Mouse (Mus musculus) B cell, adult 2 months (primary cell): Measurements from ENCODE around the gene Ice2.
A peak's percentile ranks its signal among the peaks of the same experiment; 100 is the strongest.

Experiments
- DNase-seq, 2 experiments: peaks; one replicate each; pipeline ENCODE4 v3.0.0; 2022

The Ice2 gene

DNA sequence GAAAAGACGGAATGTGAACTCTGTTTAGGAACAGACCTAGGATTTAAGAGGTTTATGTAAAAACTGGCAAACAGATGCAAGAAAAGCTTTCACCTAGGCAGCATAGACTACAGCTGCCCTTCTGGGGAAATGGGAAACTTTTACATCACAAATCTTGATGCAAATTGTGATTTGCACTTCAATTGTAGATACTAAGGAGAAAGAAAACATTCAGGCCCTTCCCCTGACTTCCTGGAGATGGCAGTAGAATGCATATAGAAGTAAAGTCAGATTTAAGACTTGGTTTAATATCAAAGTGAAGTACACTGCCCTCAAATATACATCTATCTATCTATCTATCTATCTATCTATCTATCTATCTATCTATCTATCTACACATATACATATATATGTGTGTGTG, 21.8 kb downstream of the Ice2 start:
- DNase-seq: no peak

DNA sequence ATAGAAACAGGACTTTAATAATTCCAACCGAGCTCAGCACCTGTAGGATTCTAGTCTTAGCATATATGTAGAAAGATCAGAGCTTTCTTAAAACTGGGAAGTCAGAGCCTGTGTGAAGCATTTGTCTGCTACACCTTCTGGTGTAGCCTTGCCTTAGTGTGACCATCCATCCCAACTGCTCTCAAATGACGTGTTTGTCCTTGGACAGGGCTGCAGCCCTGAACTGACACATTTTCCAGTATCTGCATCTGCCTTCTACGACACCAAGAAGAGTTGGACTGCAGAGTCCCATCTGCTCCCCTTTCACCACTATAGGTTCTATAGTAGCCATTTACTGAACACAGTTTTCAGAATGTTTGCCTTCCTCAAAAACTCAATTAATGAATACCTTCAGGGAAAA, 32.8 kb downstream of the Ice2 start:
- DNase-seq: no peak

DNA sequence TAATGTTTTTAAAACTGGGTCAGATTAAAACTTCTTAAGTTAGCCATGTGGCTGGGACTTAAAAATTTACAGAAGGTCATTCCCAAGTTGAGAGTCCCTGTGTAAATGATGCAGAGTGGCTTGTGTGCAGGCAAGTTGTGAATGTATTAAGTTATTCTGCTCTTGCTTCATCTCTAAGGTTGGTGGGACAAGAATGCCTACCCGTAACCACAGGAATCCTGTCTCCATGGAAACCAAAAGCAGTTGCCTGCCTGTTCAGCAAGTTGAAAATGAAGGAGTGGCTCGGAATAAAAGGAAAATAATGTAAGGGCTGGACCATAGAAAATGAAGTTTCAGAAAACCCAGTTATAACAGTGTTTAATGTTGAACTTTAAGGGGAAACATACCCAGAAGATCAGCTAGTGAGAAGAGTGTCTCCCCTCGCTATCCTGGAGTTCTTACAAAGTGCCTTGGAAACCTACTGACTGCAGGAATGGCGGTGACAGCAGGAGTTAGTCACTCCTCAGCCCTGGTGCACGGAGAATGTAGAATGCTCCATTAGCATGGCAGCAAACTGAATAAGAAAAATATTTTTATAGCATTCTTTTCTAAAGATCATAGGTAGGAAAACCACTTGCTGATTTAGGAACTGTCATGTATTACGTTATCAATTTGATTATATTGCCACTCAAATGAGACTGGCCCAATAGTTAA, 34.3 kb downstream of the Ice2 start:
- DNase-seq: no peak

DNA sequence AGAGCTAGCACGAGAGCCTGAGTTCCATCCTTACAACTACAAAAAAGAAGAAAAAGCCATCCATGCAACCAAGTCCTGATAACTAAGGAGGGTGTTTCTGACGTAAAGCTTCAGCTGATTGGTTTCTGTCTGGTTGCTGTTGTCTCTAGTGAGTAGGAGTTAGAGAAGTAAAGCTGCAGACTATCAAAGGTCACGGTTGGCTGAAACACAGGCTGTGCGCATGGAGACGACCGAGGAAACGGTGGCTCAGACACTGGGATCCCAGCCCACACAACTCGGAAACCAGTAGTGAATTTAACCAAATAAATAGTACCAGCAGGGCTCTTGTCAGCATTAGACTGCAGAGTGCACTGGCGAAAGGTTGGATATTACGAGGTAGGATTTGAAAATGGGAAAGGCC, 37.5 kb downstream of the Ice2 start:
- no peak for DNase-seq

DNA sequence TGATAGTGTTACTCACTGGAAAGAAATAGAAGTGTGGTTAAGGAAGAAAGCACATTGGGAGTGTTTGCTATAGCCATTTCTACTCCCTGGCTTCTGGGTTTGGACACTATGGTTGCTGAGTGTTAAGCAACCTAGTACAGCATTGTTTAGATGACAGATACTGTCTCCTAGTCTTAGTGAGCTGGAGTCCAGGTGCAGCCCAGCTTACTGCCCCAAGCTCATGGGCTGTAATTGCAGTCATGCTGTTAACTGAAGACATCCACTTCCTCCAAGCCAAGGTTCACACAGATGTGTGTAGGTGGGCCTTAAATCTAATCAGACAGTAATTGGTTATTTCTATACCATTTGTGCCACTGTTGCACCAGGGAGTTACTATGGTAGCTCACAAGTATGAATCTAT, 38.0 kb downstream of the Ice2 start:
- no peak for DNase-seq

DNA sequence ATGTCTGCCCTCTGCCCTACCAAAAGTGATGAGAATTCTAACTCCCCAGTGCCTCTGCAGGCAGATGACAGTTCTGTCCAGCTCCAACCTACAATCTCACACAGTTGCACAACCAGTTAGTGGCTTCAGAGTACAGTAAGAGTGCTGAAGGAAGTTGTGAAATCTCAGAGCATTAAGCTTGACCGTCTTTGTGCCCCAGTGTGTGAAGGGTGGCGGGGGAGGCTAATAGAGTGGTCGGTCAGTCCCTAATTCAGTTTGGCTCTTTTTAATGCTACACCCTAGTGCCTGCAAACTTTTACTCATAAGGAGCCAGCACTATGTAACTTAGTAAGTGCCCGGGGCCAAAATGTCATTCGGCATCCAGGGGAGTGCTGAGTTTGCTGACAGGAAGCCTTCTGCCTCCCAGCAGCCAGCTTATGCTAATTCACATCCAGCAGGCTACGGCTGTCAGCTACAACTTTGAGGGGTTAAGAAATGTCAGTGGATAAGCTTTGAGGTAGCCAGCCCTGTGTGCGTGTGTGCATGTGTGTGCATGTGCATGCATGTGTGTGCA, 42.2 kb downstream of the Ice2 start:
- DNase-seq: no peak

DNA sequence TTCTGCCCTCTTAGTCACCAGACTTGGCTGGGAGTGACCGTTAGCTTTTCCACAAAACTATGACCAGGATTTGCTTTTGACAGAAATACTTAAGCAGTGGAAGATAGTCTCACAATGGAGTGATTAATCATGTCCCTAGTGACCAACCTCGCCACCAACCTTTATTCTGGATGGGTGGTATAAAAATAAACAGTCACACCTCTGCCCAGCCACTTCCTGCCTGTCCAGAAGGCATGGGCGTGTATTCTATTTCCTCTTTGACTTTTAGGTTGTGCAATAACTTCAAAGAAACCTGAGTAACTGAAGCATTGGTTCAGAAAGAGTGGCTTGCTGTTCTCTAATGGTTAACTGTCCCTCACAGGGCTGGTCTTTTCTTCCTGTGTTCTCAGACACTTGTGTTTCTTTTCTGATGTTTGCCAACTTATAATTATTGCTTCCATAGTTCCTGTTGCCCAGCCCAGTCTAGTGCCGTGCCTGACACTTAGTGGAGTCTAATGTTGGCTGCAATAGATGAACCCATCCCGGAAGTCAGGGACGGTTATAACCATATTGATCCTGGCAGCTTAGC, 44.8 kb downstream of the Ice2 start:
- DNase-seq: no peak

DNA sequence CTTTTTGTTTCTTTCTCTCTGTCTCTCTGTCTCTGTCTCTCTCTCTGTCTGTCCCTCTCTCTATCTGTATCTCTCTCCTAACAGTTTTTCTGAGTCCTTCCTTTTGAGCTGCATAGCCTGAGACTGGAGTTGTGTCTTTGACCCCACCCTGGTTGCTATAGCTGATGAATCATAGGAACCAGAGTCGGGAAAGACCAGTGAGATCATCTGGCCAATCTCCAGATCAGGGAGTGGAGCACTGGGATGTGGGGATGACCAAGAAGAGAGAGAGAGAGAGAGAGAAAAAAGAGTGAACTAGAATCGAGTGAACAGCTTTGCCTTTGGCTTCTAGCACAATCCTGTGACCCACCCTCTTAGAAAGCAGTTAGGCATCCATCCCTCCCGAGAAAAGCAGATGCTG, 45.5 kb downstream of the Ice2 start:
- no peak for DNase-seq

DNA sequence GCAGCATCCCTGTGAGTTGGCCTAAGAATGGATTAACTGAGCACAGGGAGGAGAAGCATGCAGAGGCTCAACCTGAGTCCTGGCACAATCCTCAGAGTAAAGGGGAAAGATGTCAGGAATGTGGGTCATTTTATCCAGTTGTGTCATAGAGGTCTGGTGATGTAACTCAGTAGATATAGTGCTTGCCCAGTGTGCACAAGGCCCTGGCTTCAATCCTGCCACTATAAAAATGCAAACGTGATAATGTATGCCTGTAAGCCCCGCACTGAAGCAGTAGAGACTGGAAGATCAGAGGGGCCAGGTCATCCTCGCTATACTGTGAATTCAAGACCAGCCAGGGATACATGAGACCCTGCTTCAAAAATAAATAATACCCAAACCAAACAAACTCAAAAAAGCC, 51.1 kb downstream of the Ice2 start:
- DNase-seq: no peak

DNA sequence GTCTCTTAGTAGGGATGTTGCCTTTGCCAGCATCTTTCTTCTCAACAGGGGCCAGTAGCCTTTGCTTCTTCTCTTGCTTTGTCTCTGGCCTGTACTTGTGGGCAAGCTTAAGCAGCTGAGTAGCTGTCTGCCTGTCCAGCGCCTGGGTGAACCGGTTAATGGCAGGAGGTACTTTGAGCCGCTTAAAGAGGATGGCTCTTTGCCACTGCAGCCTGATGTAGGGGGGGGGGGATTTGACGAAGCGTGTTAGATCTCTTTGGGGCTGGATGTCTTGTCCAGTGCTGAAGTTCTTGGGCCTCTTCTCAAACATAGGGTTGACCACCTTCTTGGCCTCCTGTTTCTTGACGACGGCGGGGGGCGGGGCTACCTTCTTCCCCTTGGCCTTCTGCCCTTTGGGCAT, 52.9 kb downstream of the Ice2 start:
- DNase-seq: no peak

DNA sequence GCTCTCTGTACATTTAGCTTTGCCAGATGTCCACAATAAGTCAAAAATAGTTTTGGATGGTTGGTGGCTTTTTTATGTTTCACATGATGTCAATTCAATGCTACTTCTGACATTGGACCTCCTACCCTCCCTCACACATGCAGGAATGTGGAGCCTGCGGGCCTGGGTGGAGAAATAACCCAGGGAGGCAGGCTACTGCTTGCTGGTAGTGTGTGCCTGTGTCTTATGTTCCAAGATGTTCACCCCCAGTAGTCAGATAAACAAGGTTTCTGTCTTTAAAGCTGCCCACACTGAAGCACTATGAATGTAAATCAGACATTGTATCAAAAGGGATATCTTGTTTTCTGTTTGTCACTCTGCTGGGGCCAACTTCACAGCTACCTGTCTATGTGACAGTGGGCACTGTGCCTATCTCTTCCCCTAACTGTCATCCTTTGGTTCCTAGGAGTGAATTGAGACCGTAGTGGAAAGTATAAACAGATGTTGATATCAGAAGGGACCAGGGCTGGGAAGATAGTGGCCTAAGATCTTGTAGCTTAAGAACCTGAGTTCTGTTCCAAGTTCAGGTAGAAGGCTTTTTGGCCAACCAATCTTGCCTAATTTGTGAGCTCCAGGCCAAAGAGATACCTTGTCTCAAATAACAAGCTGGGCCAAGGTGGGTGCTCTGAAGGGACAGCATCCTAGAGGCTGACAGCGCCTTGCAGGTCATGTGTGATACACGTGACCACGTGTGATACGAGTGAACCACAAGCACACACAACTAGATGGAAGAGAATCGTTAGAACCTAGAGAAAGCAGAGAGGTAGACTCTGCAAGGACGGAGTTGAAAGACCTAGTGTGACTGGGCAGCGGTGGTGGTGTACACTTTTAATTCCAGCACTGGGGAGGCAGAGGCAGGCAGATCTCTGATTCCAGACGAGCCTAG, 54.4 kb downstream of the Ice2 start:
- DNase-seq: no peak

DNA sequence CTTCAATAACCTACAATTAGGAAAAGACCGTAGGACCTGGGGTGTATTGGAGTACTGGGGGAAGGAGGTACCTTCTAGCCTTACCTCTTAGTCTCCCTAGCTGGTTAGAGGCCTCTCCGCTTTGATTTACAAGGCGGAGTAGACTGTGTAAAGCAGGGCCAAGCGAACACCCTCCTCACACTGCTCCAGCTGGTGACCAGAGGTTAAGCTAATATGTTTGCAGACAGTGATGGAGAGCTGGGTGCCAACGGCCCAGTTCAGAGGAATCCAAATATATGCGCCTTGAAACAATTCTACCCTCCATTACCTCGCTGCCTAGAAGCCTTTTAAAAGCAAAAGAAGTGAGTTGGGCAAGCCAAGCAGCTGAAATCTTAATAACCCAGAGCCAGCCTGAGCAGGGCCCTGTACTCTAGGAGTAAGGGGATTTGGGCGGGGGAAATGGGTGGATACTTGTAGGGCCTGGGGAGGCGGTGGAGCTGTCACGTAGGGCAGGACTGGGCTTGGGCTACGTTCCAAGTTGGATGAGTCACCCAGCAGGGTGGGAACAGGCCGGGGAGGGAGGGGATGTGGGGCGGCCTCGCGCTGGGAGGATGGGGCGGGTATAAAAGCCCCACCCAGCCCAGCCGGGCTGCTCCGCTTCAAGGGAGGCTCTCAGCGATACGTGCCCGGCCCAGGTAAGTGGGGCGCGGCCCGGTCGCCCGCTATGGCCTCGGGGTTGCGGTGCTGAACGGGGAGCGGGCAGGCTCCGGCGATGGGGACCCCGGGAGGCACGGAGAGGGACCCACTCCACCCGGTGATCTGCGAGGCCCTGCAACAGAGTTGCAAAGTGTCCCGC, 55.6 kb downstream of the Ice2 start, which contains the start of gene Anxa2:
Anxa2 (plus strand) TSS at position 555 of the 835 bp plus-strand sequence.
- peak; percentile 26 to 32 for DNase-seq

DNA sequence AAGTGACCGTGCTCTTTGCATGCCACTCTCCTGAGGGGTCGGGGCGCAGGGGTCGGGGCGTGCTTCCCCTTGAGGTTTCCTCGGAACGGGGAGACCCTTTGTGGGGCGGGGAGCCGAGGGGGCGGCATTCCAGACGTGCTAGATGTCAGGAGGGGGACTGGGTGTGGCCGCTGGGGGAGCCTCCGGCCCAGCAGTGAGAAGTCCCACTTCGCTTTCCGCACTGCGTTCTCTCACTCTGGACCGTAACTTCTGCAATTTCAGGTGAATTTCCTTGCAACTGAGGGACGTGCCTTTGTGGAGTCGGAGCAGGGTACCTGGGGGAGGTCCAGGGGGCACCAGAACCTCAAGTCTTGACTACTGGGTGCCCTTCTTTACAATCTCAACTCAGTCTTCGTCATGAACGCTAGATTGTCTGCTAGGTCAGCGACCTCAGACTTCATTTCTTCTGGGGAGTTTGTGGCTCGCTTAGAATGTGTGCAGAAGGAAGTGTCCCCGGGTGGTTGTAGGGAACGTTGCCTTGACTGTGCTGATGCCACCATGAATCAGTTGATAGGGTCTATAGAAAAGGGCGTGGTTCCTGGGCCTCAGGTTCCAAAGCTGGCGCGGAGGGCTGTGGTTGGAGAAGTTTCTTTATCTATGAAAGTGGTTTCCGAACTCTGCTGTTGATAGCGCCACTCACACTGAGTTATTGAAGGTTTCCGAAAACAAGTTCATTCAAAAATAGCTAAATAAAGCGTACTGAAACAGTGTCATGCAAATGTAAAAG, 56.4 kb downstream of the Ice2 start:
- peak; percentile 20 to 24 for DNase-seq

DNA sequence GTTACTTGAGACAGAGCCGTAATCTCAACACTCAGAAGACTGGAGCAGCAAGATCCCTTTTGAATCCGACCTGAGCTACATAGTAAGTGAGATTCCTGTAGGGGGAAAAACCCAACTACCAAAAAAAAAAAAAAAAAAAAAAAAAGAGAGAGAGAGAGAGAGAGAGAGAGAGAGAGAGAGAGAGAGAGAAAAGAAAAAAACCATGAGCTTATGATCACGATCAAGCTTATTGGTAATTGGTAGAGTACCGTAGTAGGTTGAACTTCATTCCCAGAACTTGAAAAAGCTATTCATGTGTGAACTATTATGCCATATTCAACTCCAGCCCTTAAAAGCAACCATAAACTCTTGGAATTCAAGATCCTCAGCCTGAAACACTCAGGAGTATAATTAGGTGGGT, 57.0 kb downstream of the Ice2 start:
- DNase-seq: no peak

DNA sequence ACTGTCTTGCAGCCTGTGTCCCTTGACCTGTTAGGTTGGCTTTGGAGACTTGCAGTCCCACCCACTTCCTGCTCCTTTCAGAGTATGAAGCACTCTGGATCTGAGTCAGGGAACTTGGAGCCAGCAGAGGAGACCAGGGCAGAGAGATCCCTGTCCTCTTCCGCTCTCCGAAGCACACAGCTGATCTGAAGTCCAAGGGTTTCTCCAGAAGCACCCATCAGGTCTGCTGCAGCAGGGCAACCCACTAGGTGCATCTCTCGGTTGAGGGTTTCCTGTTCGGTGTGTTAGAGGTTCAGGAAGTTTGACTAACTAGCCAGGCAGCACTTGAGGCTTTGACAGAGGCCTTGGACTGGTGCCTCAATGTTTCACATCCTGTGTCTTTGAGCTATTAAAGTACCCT, 57.7 kb downstream of the Ice2 start:
- DNase-seq: no peak

DNA sequence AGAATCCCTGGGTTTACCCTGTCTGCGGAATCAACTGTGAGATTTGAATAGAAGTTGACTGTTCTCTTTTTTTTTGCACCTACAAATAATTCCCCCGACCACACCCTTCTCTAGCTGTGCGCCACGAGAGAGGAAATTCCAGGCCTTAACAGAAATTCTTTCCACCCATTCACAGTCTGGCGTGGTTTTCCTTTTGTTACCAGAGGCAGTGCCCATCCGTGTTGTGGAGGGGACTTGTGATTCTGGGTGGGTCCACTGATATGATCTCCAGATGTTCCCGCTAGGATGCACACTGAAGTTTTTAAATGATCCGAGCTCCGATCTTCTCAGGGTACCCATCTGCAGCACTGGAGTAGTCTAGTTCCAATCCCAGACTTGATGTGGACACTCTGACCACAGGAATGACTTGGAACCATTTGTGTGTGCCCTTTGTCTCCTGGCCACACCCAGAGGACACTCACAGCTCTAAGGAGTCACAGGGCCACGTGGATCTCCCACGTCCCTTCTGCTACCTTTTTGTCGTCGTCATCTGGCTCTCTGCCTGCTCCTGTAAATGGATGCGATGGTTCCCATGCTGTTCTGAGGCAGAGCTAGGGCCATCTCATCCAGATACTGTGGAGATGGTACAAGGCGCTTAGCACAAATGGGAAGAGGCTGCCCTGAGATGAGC, 58.8 kb downstream of the Ice2 start:
- DNase-seq: no peak

DNA sequence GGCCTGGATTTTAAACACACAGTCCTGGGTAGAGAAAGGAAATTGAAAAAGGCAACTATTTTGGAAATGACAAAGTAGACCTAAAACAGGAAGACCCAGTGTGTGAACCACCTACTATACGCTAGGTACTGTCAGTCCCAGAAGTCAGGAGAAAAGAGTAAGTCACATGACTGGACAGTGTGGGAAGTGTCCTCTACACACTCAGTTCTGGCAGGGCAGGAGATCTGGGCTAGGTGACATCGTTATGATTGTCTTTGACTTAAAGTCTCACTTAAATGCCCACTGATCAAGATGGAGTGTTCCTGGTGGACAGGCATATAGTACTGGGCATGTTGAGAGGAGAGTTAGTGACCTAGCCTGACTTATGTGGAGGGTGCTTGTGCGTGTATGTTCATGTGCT, 59.4 kb downstream of the Ice2 start:
- DNase-seq: no peak

DNA sequence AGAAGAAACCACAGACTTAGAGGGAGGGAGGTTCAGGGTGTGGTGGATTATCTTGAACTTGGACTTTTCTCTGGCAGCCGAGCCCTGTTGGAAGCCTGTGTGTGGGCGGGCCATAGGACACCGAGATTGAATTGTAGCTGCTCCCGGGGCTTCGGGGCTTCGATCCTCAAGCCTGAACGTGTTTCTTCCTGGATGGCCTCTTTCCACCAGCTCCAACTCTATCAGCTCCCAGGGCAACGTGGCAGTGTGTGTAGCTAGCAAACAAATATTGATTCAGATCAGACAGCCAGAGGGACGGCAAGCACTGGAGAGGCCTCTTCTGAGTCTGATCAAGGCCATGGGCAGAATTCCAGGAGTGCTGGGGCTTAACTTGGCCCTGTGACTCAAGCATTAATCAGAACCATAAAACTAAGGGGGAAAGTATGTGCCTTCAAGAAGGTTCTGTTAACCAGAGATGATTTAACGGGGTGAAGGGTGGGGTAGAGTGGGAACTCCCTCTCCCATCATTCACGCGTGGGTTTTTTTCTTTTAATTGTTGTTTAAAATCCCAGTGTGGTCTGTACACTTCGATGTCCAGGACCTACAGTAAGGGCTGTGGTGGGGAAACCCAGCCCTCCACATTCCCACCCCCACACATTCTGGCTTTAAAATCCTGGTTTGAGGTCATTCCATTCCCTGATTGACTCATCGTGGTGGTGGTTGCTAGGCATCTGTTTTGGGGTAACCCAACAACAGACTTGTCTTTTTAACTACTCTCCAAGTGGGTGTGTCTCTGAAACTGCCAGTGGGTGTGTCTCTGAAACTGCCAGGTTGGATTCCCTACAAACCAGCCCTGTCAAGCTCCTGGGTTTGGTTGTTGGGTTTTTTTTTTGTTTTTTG, 60.3 kb downstream of the Ice2 start:
- no peak for DNase-seq

DNA sequence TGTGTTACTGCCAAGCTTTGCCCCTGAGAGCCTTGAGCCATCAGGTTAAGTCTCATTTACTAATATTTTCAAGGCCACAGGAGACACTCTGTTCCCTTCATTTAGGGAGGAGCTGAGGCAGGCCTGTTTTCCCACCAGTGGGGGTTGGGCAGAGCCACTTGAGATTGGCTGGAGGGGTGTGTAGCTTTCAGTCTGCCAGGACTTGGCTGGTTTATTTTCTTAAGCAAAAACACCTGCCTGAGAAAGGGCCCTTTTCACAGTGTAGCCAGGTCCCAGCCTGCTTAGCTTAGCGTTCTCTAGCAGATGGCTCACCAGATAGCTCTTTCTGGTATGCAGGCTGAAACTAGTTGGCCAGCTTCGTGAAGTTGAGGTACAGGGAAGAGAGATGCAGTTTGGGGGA, 61.3 kb downstream of the Ice2 start:
- no peak for DNase-seq

DNA sequence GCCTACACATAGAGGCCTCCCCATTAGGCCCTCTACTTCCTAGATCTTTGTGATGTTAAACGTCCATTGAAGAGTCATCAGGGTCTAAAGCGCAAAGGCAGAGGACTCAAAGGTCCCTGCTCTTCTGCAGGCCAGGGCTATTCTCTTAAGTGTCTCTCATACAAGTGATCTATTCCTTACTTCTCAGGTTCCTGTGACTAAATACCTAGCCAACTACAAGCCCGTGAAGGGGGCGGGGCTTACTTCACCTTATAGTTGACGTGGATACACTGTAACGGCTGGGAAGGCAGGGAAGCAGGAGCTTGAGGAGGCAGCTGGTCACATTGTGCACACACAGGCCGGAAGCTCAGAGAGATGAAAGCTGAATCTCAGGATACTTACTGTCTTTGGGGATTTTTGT, 62.2 kb downstream of the Ice2 start:
- DNase-seq: no peak
